Mouse (Mus musculus): ENCODE results near the gene Gapvd1. TPM values are rescaled to one million over a fixed set of nuclear protein-coding genes. Genes with fewer than 3 reads are reported as not detected.

Gene Gapvd1
- polyA plus RNA-seq, 1 experiment from 2014 or later = 100 TPM

Other genes with a start within 250 kb of the Gapvd1 start
- gene Hspa5, start 16.7 kb upstream of the Gapvd1 start, polyA plus RNA-seq (2014; fragmentation: Nextera tagmentation; extraction: Ambion mirVana) = 384 and 454 TPM in 2 replicates
- gene Rabepk, start 44.7 kb upstream of the Gapvd1 start, polyA plus RNA-seq (2014; fragmentation: Nextera tagmentation; extraction: Ambion mirVana) = 26.9 and 29.3 TPM in 2 replicates
- gene Fbxw2, start 71.1 kb upstream of the Gapvd1 start, polyA plus RNA-seq (2014; fragmentation: Nextera tagmentation; extraction: Ambion mirVana) = 78.6 and 78.9 TPM in 2 replicates
- gene Gm34653, start 77.8 kb upstream of the Gapvd1 start, polyA plus RNA-seq (2014; fragmentation: Nextera tagmentation; extraction: Ambion mirVana) = not detected in 2 replicates
- 0.08 and 0.16 TPM in 2 replicates for gene Cutal, start 119.2 kb upstream of the Gapvd1 start, polyA plus RNA-seq (2014; fragmentation: Nextera tagmentation; extraction: Ambion mirVana)
- gene Psmd5, start 119.7 kb upstream of the Gapvd1 start, polyA plus RNA-seq (2014; fragmentation: Nextera tagmentation; extraction: Ambion mirVana) = 120 and 129 TPM in 2 replicates
- 4.7 and 6.2 TPM in 2 replicates for gene Phf19, start 158.8 kb upstream of the Gapvd1 start, polyA plus RNA-seq (2014; fragmentation: Nextera tagmentation; extraction: Ambion mirVana)
- gene Traf1, start 206.5 kb upstream of the Gapvd1 start, polyA plus RNA-seq (2014; fragmentation: Nextera tagmentation; extraction: Ambion mirVana) = 0.42 and 0.76 TPM in 2 replicates